8 mouse cellular contexts compared by ENCODE assay signal in genomic region chr10:59942847-59943420, GRCm38 (mm10). TPM values are rescaled to one million over a fixed set of nuclear protein-coding genes. Genes with fewer than 3 reads are reported as not detected.
DNase-seq lines count a peak whose midpoint lies in the region; ATAC-seq and TF ChIP-seq lines count a peak whose summit lies in the region.

No protein-coding gene starts in this region.

- peak overlapping the region; percentile 17 to 29; a peak in 3 of 4 replicates for H3K4me3 ChIP-seq in MEL (ENCODE audit: control insufficient read depth in 1 of 2, insufficient read depth in 1 of 2, low read depth in 2 of 2, low read length in 2 of 2)
- peak overlapping the region; percentile 4 for H3K4me3 ChIP-seq in bone marrow, adult 2 months (replicated peaks; ENCODE audit: control insufficient read depth, low read depth, low read length)
- H3K4me3 ChIP-seq in heart, postnatal 0 days (ENCODE audit: low read depth, low read length) = peak overlapping the region; percentile 29
- H3K4me3 ChIP-seq in lung, adult 2 months (replicated peaks; ENCODE audit: extremely low read depth, low read depth, low read length) = peak overlapping the region; percentile 8

- no peaks in the 10 kb centered on the region for H3K9me3 ChIP-seq in MEL (replicated peaks; ENCODE audit: insufficient read depth, low read length)
- H3K9me3 ChIP-seq in heart, postnatal 0 days (replicated peaks; ENCODE audit: control insufficient read depth, low read length) = no peaks in the 10 kb centered on the region

- no peak for TF ChIP-seq POLR2A in MEL (IDR thresholded peaks at IDR 0.05; ENCODE audit: control insufficient read depth in 1 of 2, insufficient read depth in 1 of 2, low read depth in 1 of 2, low read length in 2 of 2, poor library complexity in 1 of 2)
- TF ChIP-seq POLR2A in bone marrow, adult 2 months (IDR thresholded peaks at IDR 0.05; ENCODE audit: borderline replicate concordance, control insufficient read depth, low read depth, low read length) = no peak
- TF ChIP-seq POLR2A in lung, adult 2 months (IDR thresholded peaks at IDR 0.05; ENCODE audit: borderline replicate concordance, extremely low read depth, low read depth, low read length) = no peak

- DNase-seq in MEL (ENCODE audit: low read depth, low spot score) = peak; percentile 45
- DNase-seq in heart, postnatal 0 days (ENCODE audit: low spot score) = peak; percentile 47
- peak; percentile 78 to 80 for DNase-seq in kidney, postnatal 36 days
- DNase-seq in lung, adult 2 months = peak; percentile 70
- DNase-seq in right cerebral cortex, adult 18-20 months = peak; percentile 72

- peak overlapping the region; percentile 40 for H3K9ac ChIP-seq in MEL (ENCODE audit: control insufficient read depth, low read depth, low read length, poor library complexity, severe bottlenecking)
- H3K9ac ChIP-seq in heart, postnatal 0 days (replicated peaks; ENCODE audit: low read depth, low read length) = peak overlapping the region; percentile 40; the same call in 1 of the 2 replicates

- no peak for TF ChIP-seq EP300 in MEL (IDR thresholded peaks at IDR 0.05; ENCODE audit: low read depth in 1 of 2, low read length in 2 of 2)
- TF ChIP-seq EP300 in heart, postnatal 0 days (IDR thresholded peaks at IDR 0.05; ENCODE audit: low read depth) = no peak

- TF ChIP-seq CTCF in MEL (IDR thresholded peaks at IDR 0.05 in 2 of 3, conservative IDR thresholded peaks at IDR 0.05 in 1 of 3; ENCODE audit: control insufficient read depth in 1 of 3, insufficient read depth in 1 of 3, low read depth in 2 of 3, low read length in 3 of 3, poor library complexity in 1 of 3, severe bottlenecking in 1 of 3) = no peak
- TF ChIP-seq CTCF in bone marrow, adult 2 months (IDR thresholded peaks at IDR 0.05; ENCODE audit: control insufficient read depth, insufficient read depth, low read length) = no peak
- TF ChIP-seq CTCF in heart, postnatal 0 days (IDR thresholded peaks at IDR 0.05; ENCODE audit: low read depth) = no peak
- no peak for TF ChIP-seq CTCF in lung, adult 2 months (IDR thresholded peaks at IDR 0.05; ENCODE audit: insufficient read depth, low read length)

- peaks cover 17 to 28% of the 10 kb centered on the region in 2 experiments for H3K4me1 ChIP-seq in MEL (ENCODE audit: control insufficient read depth in 1 of 2, insufficient read depth in 2 of 2, low read length in 2 of 2)
- peaks cover 8% of the 10 kb centered on the region for H3K4me1 ChIP-seq in bone marrow, adult 2 months (ENCODE audit: control insufficient read depth, insufficient read depth, low read length)
- H3K4me1 ChIP-seq in heart, postnatal 0 days (ENCODE audit: control insufficient read depth, insufficient read depth) = peaks cover 15% of the 10 kb centered on the region
- peaks cover 12% of the 10 kb centered on the region for H3K4me1 ChIP-seq in lung, adult 2 months (ENCODE audit: control insufficient read depth, insufficient read depth, low read length)

- H3K79me2 ChIP-seq in MEL (ENCODE audit: control insufficient read depth, insufficient read depth, low read length, poor library complexity) = no peaks in the 10 kb centered on the region

- peak overlapping the region; percentile 59 for H3K4me2 ChIP-seq in heart, postnatal 0 days (ENCODE audit: low read depth, low read length)

- no peaks in the 10 kb centered on the region for H3K27me3 ChIP-seq in MEL (ENCODE audit: control insufficient read depth in 1 of 2, insufficient read depth in 2 of 2, low read length in 2 of 2)
- H3K27me3 ChIP-seq in heart, postnatal 0 days (ENCODE audit: control insufficient read depth, insufficient read depth, low read length) = no peaks in the 10 kb centered on the region

- peak overlapping the region; percentile 72 for H3K27ac ChIP-seq in MEL (ENCODE audit: control insufficient read depth, low read depth, low read length)
- H3K27ac ChIP-seq in bone marrow, adult 2 months (ENCODE audit: control insufficient read depth, insufficient read depth, low read depth, low read length, poor library complexity) = peak overlapping the region; percentile 40
- peak overlapping the region; percentile 63 for H3K27ac ChIP-seq in heart, postnatal 0 days (ENCODE audit: low read depth)

- TF ChIP-seq RAD21 in MEL (IDR thresholded peaks at IDR 0.05; ENCODE audit: low read depth, low read length) = no peak

- peaks cover 0 to 15% of the 10 kb centered on the region in 2 experiments; a peak in 2 of 4 replicates for H3K36me3 ChIP-seq in MEL (ENCODE audit: control insufficient read depth in 1 of 2, insufficient read depth in 2 of 2, low read length in 2 of 2)
- no peaks in the 10 kb centered on the region for H3K36me3 ChIP-seq in heart, postnatal 0 days (replicated peaks; ENCODE audit: control insufficient read depth, insufficient read depth, low read length)

- WGBS in bone marrow, adult 2 months = 12% methylated on average over 16 of the region's 16 CpGs
- under 1% methylated on average over 16 of the region's 16 CpGs for WGBS in heart, postnatal 0 days
- WGBS in lung, adult 2 months = 4% methylated on average over 16 of the region's 16 CpGs

- peak; percentile 48 for ATAC-seq in erythroblast, adult 5-6 weeks (replicated peaks; ENCODE audit: low FRiP score, poor library complexity, severe bottlenecking)
- ATAC-seq in heart, postnatal 0 days (ENCODE audit: insufficient read depth, low read depth) = peak; percentile 49; the same call in 1 of the 2 replicates
- ATAC-seq in megakaryocyte progenitor cell, adult 5-6 weeks (replicated peaks; ENCODE audit: poor library complexity) = no peak

TF ChIP-seq in MEL, 35 proteins besides CTCF, POLR2A, EP300 and RAD21:
- TF ChIP-seq ZMIZ1 (IDR thresholded peaks at IDR 0.05; ENCODE audit: low read depth, low read length) (no peak), USF1 (IDR thresholded peaks at IDR 0.05; ENCODE audit: low read depth, low read length) (no peak), BHLHE40 (IDR thresholded peaks at IDR 0.05; ENCODE audit: borderline replicate concordance, low read depth, low read length) (no peak), JUND (IDR thresholded peaks at IDR 0.05; ENCODE audit: low read depth, low read length) (no peak), CHD1 (IDR thresholded peaks at IDR 0.05; ENCODE audit: low read depth, low read length) (no peak)
TF ChIP-seq in MEL: peak in this region for 0.

RNA-seq across cellular contexts. Expression of gene Ddit4, which starts 8.7 kb away (rescaled TPM):
- total RNA-seq in MEL (2012; rRNA removed) = 2.6 and 40.6 TPM in 2 replicates
- 10 to 100 TPM in 1 of 2 experiments, not detected in 1; 11.6 TPM for polyA plus RNA-seq in MEL (2012; ENCODE audit: insufficient read depth in 1 of 2, insufficient read length in 2 of 2, low read depth in 1 of 2, low replicate concordance in 2 of 2, missing spikeins in 1 of 2)
- 19.2 and 34.2 TPM in 2 replicates for polyA plus RNA-seq in bone marrow, adult 2 months (2011; ENCODE audit: insufficient read depth, insufficient read length, low replicate concordance, missing spikeins)
- total RNA-seq in erythroblast, adult 5-6 weeks (2015; ENCODE audit: low replicate concordance) = 1.7 TPM in 1 of 2 replicates, not detected in the other
- total RNA-seq in erythroblast, adult 5-6 weeks (2017; ENCODE audit: low replicate concordance) = 0.17 and 0.84 TPM in 2 replicates
- total RNA-seq in heart, postnatal 0 days (2014; rRNA removed; ENCODE audit: low replicate concordance) = 30.3 and 35.6 TPM in 2 replicates
- polyA plus RNA-seq in heart, postnatal 0 days (2015; fragmentation: Nextera tagmentation; extraction: Ambion mirVana) = 17.0 and 17.4 TPM in 2 replicates
- 32.6 and 53.4 TPM in 2 replicates for polyA plus RNA-seq in lung, adult 2 months (2012; rRNA removed)
- 0.37 and 2.4 TPM in 2 replicates for total RNA-seq in megakaryocyte progenitor cell, adult 5-6 weeks (2015)
- 0.41 and 0.42 TPM in 2 replicates for total RNA-seq in megakaryocyte progenitor cell, adult 5-6 weeks (2017)

RNA-seq across cellular contexts. Expression of gene Ascc1, which starts 59.7 kb away (rescaled TPM):
- total RNA-seq in MEL (2012; rRNA removed) = 17.0 and 17.1 TPM in 2 replicates
- 10 to 100 TPM in 1 of 2 experiments, not detected in 1; 37.9 TPM for polyA plus RNA-seq in MEL (2012; ENCODE audit: insufficient read depth in 1 of 2, insufficient read length in 2 of 2, low read depth in 1 of 2, low replicate concordance in 2 of 2, missing spikeins in 1 of 2)
- 15.8 and 18.6 TPM in 2 replicates for polyA plus RNA-seq in bone marrow, adult 2 months (2011; ENCODE audit: insufficient read depth, insufficient read length, low replicate concordance, missing spikeins)
- total RNA-seq in erythroblast, adult 5-6 weeks (2015; ENCODE audit: low replicate concordance) = 11.3 and 13.1 TPM in 2 replicates
- 9.6 and 10.0 TPM in 2 replicates for total RNA-seq in erythroblast, adult 5-6 weeks (2017; ENCODE audit: low replicate concordance)
- 14.0 and 15.7 TPM in 2 replicates for total RNA-seq in heart, postnatal 0 days (2014; rRNA removed; ENCODE audit: low replicate concordance)
- 34.6 and 35.8 TPM in 2 replicates for polyA plus RNA-seq in heart, postnatal 0 days (2015; fragmentation: Nextera tagmentation; extraction: Ambion mirVana)
- polyA plus RNA-seq in lung, adult 2 months (2012; rRNA removed) = 21.1 and 29.5 TPM in 2 replicates
- total RNA-seq in megakaryocyte progenitor cell, adult 5-6 weeks (2015) = 38.3 and 38.9 TPM in 2 replicates
- 27.8 and 33.2 TPM in 2 replicates for total RNA-seq in megakaryocyte progenitor cell, adult 5-6 weeks (2017)
